Mouse (Mus musculus) kidney, embryonic 16.5 days (tissue): ENCODE data around the gene Srpk1. TPM values are rescaled to one million over a fixed set of nuclear protein-coding genes. Genes with fewer than 3 reads are reported as not detected.

Experiments
- ATAC-seq: fragments of 200-750 bp; cut with Nextera tagmentation; 2 replicates; pipeline ENCODE4 v1.8.0; 2017; ENCODE audit warnings: moderate TSS enrichment; ENCODE audit not compliant: low FRiP score, low TSS enrichment
- H3K27ac ChIP-seq: fragments of 300-500 bp; sonication (generic); 2 replicates; pipeline ENCODE4 v1.5.1; 2014; ENCODE audit warnings: low read length
- H3K27me3 ChIP-seq: fragments of 300-500 bp; sonication (generic); 2 replicates; pipeline ENCODE4 v1.6.1; 2014; ENCODE audit warnings: low read length, control low read depth, mixed read lengths; ENCODE audit not compliant: insufficient read depth
- H3K36me3 ChIP-seq: fragments of 300-500 bp; sonication (generic); 2 replicates; pipeline ENCODE4 v1.6.1; 2014; ENCODE audit warnings: low read length, control low read depth, mixed read lengths; ENCODE audit not compliant: insufficient read depth
- H3K4me1 ChIP-seq: fragments of 300-500 bp; sonication (generic); 2 replicates; pipeline ENCODE4 v1.6.1; 2014; ENCODE audit warnings: low read length, control low read depth, mixed read lengths; ENCODE audit not compliant: insufficient read depth
- H3K4me2 ChIP-seq: fragments of 300-500 bp; sonication (generic); replicated peaks from 2 replicates; pipeline ENCODE4 v1.6.1; 2014; ENCODE audit warnings: low read depth, low read length
- H3K4me3 ChIP-seq: fragments of 300-500 bp; sonication (generic); 2 replicates; pipeline ENCODE4 v1.5.1; 2014; ENCODE audit warnings: mild to moderate bottlenecking, low read length
- H3K9ac ChIP-seq: fragments of 300-500 bp; sonication (generic); replicated peaks from 2 replicates; pipeline ENCODE4 v1.6.1; 2014; ENCODE audit warnings: low read length
- H3K9me3 ChIP-seq: fragments of 300-500 bp; sonication (generic); 2 replicates; pipeline ENCODE4 v1.6.1; 2016; ENCODE audit warnings: low read length, control low read depth
- WGBS: fragments of 180-500 bp; shearing (Covaris S2); extraction: QIAGEN DNeasy Blood & Tissue Kit; methylation state at CpG from one replicate; pipeline ENCODE4 v1.1.7; 2014; 5-methylcytosine and 5-hydroxymethylcytosine counted together
- polyA plus RNA-seq: library from polyadenylated mRNA; unstranded; fragments of >200 nt; fragmentation: Nextera tagmentation; extraction: Ambion mirVana; gene quantifications from 2 replicates; pipeline ENCODE4 v1.2.1, GENCODE M21; 2015

Srpk1 gene
- polyA plus RNA-seq: 73.7 and 88.3 TPM in 2 replicates

DNA sequence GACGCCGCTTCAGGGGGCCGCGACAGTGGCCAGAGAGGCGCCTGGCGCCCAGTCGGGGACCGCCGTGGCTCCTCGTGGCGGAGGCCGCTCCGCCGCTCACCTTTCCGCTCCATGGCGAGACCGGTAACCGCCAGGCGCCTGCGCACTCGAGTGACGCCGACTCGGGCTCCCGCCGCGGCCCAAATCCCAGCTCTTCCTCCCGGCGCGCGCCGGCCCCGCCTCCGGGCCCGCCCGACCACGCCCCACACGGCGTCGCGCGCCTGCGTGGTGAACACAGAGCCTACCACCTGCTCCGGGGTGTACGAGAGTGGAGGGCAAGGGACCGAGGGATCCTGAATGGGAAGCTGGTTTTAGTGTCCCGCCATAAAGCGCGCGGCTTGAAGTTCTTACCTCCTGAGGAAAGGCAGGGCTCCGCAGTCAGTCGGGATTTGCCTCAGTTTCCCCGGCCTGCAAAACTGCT, at the start of gene Srpk1:
Gene Srpk1, minus strand, starts transcription at position 410 of the 460 bp plus-strand sequence.
- no peaks in the 10 kb centered on the region for H3K9me3 ChIP-seq
- H3K27me3 ChIP-seq: no peaks in the 10 kb centered on the region
- peaks cover 13% of the 10 kb centered on the region for H3K4me1 ChIP-seq
- ATAC-seq: peak; percentile 94
- WGBS: under 1% methylated on average over 45 of the region's 53 CpGs
- H3K36me3 ChIP-seq: peaks cover 12% of the 10 kb centered on the region
- peak within 1 kb of the TSS; percentile 77 for H3K4me2 ChIP-seq
- peak within 1 kb of the TSS; percentile 94 for H3K9ac ChIP-seq
- H3K4me3 ChIP-seq: peak within 1 kb of the TSS; percentile 95
- peak within 1 kb of the TSS; percentile 88 for H3K27ac ChIP-seq

DNA sequence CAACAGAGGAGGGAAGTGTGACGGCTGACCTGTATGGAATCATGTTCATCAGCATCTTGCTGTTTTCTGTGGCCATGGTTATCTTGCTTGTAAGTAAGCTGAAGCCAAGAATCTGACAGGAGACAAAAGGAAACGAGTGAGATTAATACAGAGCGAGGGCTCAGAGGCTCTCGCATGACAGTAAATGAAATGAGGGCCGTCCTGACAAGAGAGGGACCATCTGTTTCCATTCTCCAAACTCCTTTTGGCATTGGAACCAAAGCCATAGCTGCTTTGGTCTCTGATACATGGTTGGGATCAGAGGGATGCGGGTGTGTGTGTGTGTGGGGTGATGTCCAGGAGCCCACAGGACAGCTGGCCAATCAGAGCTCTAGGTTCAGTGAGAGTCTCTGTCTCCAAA, 37.1 kb upstream of the Srpk1 start:
- Histone ChIP-seq H3K27ac (no peak overlapping the region), H3K4me3 (no peak overlapping the region), H3K27me3 (no peaks in the 10 kb centered on the region), H3K4me1 (no peaks in the 10 kb centered on the region), H3K36me3 (no peaks in the 10 kb centered on the region), H3K4me2 (no peak overlapping the region), H3K9ac (no peak overlapping the region), H3K9me3 (no peaks in the 10 kb centered on the region)
- 51% methylated on average over 6 of the region's 6 CpGs for WGBS
- ATAC-seq: no peak

DNA sequence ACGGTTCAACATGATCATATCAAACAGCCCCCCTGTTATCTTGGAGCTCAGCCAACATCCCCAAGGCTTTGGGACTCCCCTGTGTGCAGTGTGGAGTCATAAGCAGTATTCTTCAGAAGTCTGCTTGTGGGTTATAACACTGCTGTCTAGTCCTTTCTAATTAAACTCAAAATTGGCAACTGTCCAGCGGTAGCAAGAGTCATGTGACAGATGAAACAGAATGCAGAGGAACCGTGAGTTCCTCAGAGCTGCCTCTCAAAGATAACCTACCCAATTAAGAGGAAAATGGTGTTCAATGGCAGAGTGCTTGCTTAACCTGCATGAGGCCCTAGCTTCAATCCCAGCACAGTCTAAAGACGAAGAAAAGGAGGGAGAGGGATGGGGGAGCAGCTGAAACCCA, 35.4 kb upstream of the Srpk1 start:
- 41% methylated on average over 4 of the region's 4 CpGs for WGBS
- no peaks in the 10 kb centered on the region for H3K36me3 ChIP-seq
- H3K4me3 ChIP-seq: no peak overlapping the region
- ATAC-seq: no peak
- no peak overlapping the region for H3K9ac ChIP-seq
- H3K4me1 ChIP-seq: no peaks in the 10 kb centered on the region
- no peaks in the 10 kb centered on the region for H3K27me3 ChIP-seq
- no peaks in the 10 kb centered on the region for H3K9me3 ChIP-seq
- no peak overlapping the region for H3K27ac ChIP-seq
- H3K4me2 ChIP-seq: no peak overlapping the region

DNA sequence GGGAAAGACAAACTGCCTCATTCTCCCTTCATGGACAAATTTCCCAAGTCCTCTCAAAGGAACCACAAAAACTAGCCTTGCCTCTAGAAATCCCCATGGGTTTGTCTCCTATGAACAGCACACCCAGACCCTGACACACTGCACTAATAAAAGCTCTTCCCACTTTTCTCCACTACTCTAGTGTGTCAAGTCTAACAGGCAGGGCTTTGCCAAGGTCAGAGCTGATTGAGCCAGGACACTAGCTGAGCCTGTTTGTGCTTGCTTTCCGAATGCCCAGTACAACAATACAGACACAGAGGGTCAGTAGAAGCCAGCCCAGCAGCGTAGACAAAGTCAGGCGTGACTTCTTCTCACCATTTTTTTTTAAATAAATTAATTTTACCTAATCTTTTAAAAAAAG, 27.8 kb upstream of the Srpk1 start:
- H3K4me2 ChIP-seq: no peak overlapping the region
- WGBS: 79% methylated on average over 3 of the region's 3 CpGs
- H3K4me1 ChIP-seq: no peaks in the 10 kb centered on the region
- no peaks in the 10 kb centered on the region for H3K9me3 ChIP-seq
- no peaks in the 10 kb centered on the region for H3K36me3 ChIP-seq
- no peaks in the 10 kb centered on the region for H3K27me3 ChIP-seq
- no peak overlapping the region for H3K9ac ChIP-seq
- no peak overlapping the region for H3K27ac ChIP-seq
- ATAC-seq: no peak
- H3K4me3 ChIP-seq: no peak overlapping the region

DNA sequence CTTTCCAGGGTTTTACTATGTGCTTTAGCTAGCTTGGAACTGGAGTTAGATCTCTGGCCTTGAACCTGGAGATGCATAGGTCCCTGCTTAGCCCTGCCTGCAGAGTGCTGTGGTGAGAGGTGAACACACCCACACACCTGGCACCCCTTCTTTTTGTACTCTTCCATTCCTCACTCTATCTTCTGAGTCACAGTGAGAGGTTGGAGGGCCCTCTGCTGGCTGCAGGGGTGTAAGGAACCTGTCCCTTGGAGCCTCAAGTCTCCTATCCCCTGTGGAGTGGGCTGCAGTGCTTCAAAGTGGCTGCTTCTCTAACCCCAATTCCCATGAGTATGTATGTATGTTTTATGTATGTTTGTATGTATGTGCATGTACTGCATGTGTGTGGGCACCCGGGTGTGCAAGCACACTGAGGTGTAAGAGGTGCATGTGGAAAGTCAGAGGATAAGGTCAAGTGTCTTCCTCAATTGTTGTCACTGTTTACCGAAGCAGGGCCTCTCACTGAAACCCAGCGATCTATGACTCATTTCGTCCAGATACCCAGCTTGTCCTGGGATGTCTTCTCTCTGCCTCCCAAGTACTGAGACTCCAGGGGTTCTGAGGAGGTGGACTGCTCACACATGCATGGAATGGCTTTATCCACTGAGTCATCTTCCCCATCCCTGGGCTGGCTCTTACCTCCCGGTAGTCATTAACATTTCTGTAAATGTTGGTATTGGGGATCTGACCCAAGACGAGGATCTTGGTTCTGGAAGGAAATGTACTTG, 26.3 kb upstream of the Srpk1 start:
- no peaks in the 10 kb centered on the region for H3K27me3 ChIP-seq
- H3K4me2 ChIP-seq: no peak overlapping the region
- H3K9me3 ChIP-seq: no peaks in the 10 kb centered on the region
- 43% methylated on average over 6 of the region's 6 CpGs for WGBS
- H3K27ac ChIP-seq: no peak overlapping the region
- H3K9ac ChIP-seq: no peak overlapping the region
- no peaks in the 10 kb centered on the region for H3K4me1 ChIP-seq
- no peaks in the 10 kb centered on the region for H3K36me3 ChIP-seq
- no peak overlapping the region for H3K4me3 ChIP-seq
- ATAC-seq: 0 out of 2 replicates have a peak, but pooled peaks have one; percentile 15

DNA sequence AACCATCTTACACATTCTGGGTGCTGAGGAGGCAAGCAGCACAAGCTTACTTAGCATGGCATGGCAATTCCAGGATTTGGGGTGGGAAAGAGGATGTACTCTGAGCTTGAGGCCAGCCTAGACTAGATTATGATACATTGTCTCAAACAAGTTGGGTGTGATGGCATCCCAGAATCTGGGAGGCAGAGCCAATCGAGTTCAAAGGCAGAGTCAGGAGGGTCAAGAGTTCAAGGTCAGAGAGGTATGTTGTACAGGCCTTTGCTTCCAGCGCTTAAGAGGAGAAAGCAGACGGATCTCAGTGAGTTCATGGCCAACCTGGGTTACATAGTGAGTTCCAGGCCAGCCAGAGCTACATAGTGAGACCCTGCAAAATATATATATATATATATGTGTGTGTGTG, 23.7 kb upstream of the Srpk1 start:
- Histone ChIP-seq H3K9ac (no peak overlapping the region), H3K36me3 (no peaks in the 10 kb centered on the region), H3K9me3 (no peaks in the 10 kb centered on the region), H3K27ac (no peak overlapping the region), H3K4me3 (no peak overlapping the region), H3K27me3 (no peaks in the 10 kb centered on the region), H3K4me2 (no peak overlapping the region), H3K4me1 (no peaks in the 10 kb centered on the region)
- ATAC-seq: no peak
- 68% methylated on average over 3 of the region's 3 CpGs for WGBS

DNA sequence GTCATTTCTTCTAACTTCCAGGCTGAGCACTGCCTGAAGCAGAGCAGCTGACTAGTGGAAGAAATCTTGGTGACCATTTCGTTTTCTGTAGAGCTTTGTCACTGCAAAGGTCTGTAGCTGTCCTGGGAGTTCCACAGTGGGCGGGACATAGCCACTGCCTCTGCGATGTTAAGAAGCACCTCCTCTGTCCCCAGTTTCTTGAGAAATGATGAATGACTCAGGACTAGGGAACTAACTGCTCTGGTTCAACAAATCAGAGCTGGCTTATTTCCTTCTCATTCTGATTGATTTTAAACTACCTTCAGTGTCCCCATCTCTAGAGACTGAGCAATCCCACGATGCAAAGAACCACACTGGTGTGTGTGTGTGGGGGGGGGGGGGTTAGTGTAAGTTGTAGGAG, 21.6 kb upstream of the Srpk1 start:
- no peak overlapping the region for H3K4me3 ChIP-seq
- no peak overlapping the region for H3K4me2 ChIP-seq
- WGBS: 42% methylated on average over 4 of the region's 4 CpGs
- ATAC-seq: no peak
- H3K27ac ChIP-seq: no peak overlapping the region
- no peaks in the 10 kb centered on the region for H3K4me1 ChIP-seq
- no peak overlapping the region for H3K9ac ChIP-seq
- H3K27me3 ChIP-seq: no peaks in the 10 kb centered on the region
- H3K9me3 ChIP-seq: no peaks in the 10 kb centered on the region
- no peaks in the 10 kb centered on the region for H3K36me3 ChIP-seq

DNA sequence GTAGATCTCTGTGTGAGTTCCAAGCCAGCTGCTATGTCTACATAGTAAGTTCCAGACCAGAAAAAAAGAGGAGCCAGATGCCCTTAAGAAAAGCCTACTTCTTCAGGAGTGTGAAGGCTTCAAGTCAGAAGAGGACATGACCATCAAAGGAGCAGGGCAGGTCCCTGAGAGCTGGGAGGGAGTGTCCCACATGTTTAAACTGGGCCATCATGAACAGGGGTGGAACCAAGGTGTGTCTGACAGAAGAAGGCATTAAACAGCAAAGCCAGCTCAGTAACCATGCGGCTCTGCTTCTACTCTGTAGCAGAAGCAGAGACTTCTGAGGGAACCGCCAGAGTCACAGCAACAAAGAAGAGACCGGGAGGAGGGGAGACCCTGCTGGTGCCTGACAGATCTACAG, 21.2 kb upstream of the Srpk1 start:
- no peaks in the 10 kb centered on the region for H3K4me1 ChIP-seq
- no peak overlapping the region for H3K27ac ChIP-seq
- H3K4me2 ChIP-seq: no peak overlapping the region
- no peaks in the 10 kb centered on the region for H3K36me3 ChIP-seq
- no peak overlapping the region for H3K9ac ChIP-seq
- no peaks in the 10 kb centered on the region for H3K27me3 ChIP-seq
- ATAC-seq: no peak
- H3K9me3 ChIP-seq: no peaks in the 10 kb centered on the region
- WGBS: 38% methylated on average over 3 of the region's 3 CpGs
- H3K4me3 ChIP-seq: no peak overlapping the region

DNA sequence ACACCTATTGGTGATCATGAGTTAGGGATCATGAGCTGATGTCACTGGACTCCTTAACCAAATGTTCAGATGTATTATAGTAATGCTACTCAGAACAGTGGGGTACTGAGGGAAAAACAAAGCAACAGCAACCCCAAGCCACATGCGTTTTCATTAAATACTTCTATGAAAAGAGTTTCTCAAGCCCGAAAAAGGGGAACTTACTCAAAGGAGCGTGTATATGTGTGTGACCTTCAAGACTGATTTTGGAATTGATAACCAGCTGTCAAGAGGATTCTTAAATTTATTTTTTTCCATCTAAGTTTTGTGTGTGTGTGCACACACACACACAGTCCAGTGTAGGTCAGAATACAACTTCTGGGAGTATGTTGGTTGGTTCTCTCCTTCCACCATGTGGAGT, 17.6 kb upstream of the Srpk1 start:
- H3K9me3 ChIP-seq: no peaks in the 10 kb centered on the region
- H3K4me2 ChIP-seq: no peak overlapping the region
- H3K27me3 ChIP-seq: no peaks in the 10 kb centered on the region
- H3K4me1 ChIP-seq: no peaks in the 10 kb centered on the region
- no peak overlapping the region for H3K9ac ChIP-seq
- no peak overlapping the region for H3K4me3 ChIP-seq
- H3K27ac ChIP-seq: no peak overlapping the region
- H3K36me3 ChIP-seq: no peaks in the 10 kb centered on the region
- ATAC-seq: no peak
- 80% methylated on average over 3 of the region's 3 CpGs for WGBS
